Mouse (Mus musculus): ENCODE data around the gene Slc36a2.

DNA sequence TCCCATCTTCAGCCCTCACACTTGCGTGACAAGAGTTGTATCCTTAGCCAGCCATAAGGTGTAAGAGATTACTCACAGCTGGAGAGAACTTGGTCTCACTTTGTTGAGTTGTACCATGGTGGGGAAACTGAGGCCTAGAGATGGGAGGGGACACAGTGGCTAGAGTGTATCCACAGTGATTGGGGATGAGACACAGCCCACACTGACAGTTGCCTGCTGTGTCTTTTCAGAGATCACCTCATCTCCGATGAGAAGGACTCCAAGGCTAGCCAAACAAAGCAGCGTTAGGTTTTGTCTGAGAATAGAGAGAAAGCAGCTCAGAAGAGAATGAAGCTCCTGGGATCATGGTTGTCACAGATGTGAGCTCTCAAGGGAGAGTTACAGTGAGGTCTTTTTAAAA is 5.3 kb upstream of the Slc36a2 start:
- TF ChIP-seq CTCF (IDR thresholded peaks at IDR 0.05; ENCODE audit: low read depth) (no peak), EP300 (IDR thresholded peaks at IDR 0.05; ENCODE audit: low read depth) (no peak)
